Mouse (Mus musculus) induced T-regulatory cell, adult 2 months (primary cell): ENCODE data around the gene Alkbh6.
A peak's percentile ranks its signal among the peaks of the same experiment; 100 is the strongest.

Experiments used
- DNase-seq: peaks from one replicate; pipeline ENCODE4 v3.0.0-alpha.2; 2012; ENCODE audit warnings: low read depth

The Alkbh6 gene

DNA sequence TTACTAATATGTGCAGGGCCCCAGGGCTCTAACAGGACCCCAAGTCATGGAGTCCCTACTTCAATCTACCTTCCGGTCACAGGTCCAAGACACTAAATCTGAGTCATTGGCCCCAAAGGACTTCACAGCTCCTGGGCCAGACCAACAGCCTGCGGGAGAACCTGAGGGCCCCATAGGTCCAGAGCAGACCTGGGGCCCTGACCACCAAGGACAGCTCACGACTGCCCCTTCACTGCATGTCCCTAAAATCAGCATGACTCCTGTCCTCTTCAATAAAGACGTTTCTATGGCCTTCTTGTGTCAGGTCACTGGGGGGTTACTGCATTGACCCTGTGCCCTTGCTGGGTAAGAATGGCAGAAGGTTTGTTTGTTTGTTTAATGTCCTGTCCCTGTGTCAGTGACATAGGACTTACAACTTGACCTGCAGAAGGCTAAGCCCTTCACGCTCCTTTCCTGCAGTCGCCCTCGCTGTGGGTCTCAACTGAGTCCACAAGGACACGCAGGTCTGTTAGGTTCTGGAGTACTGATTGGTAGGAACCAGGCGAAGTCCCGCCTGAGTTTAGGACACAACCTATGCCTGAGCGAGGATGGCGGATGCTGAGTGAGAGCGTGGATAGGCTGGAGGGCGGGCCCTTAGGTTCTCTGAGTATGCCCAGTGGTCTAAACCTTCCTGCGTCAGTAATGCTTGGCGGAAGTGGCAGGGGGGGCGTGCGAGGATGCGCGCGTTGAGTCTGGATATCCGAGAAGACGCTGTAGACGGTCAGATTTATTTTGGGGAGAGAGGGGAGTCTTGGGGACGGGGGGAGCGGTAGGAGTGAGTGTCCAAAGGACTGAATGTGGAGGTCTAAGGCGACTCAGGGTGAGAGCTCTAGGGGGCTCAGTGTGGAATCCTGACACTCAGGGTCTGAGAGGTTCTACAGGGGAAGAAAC, at the start of gene Alkbh6:
Alkbh6 (plus strand) TSS at position 642 of the 930 bp plus-strand sequence.
- DNase-seq, result peak; percentile 98

GRCm38 (mm10) chr7:30265041-30265440, 43.5 kb upstream of the Alkbh6 start:
- DNase-seq, result no peak

GRCm38 (mm10) chr7:30265531-30265930, 43.0 kb upstream of the Alkbh6 start:
- no peak for DNase-seq

GRCm38 (mm10) chr7:30265935-30266334, 42.6 kb upstream of the Alkbh6 start:
- DNase-seq, result no peak

DNA sequence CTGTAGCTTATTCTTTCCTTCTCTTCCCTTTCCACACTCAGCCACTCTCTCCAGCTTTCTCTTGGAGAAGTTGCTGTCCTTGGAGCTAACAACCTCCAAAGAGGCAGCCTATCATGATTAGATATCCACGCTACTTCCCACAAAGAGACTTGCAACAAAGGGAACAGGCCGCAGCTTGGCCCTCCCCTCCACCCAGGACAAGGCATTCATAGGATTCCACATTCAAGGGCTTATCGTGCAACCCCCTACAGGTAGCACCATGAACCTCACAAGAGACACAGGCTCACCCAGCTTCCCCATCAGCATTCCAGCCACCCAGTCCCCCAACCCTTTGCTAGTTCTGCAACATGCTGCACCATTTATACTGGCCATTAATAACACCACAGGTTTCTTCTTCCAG, 41.7 kb upstream of the Alkbh6 start:
- DNase-seq, result no peak

GRCm38 (mm10) chr7:30269641-30270040, 38.9 kb upstream of the Alkbh6 start:
- DNase-seq, result no peak

DNA sequence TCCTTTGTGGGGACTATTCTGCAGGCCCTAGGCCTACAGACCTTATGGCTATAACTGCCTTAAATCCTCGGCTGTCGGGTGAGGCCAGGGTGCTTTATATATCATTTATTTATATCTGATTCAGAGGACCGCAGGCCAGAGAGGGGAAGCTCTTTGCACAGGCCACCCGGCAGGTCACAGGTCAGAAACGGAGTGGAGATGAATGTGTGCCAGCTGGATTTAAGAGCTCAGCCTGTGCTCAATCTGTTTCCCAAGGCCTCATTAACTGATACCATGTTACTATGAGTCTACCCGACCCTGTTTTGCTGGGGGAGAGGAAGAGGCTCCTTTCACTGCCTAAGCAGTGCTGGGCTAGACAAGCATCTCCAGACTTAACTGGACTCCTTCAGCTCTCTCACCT, 34.1 kb upstream of the Alkbh6 start:
- no peak for DNase-seq

DNA sequence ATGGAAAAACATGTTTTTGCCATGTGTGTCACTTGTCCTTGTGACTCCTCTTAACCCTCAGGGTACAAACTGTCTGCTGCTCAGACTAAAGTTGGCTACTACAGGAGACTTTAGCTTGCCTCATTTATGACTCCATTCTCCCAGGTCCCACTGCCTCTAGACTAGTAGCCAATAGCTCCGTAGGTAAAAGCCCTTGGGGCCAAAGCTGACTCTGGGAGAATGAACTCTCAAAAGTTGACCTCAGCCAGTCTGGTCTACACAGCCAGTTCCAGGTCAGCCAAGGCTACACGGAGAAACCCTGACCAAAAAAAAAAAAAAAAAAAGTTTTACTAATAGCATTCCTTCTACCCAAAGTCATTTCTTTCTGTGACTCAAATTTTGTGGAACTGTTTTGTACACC, 29.6 kb upstream of the Alkbh6 start:
- DNase-seq, result no peak

DNA sequence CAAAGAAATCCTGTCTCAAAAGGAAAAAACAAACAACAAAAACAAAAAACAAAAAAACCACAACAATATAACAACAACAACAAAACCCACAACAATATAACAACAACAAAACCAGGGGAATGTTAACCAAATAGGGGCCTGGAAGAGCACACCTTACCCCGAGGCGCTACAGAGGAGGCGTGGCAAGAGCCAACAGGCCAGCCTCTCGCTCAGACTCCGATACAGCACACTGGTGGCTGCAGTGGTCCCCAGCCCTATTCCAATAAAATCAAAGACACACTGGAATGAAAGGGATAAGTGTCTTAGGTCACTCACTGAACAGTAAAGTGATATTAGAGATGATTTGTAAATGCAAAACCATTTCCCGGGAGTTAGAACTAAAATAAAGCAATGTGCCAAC, 29.0 kb upstream of the Alkbh6 start:
- no peak for DNase-seq

- DNase-seq, result peak; percentile 97
These were observed 28.4 kb upstream of the Alkbh6 start, which contains the start of the genes Thap8 and Wdr62 for GRCm38 (mm10) chr7:30279951-30280669. TSS of gene Thap8 (plus strand) at chr7:30280094. TSS of gene Wdr62 (minus strand) at chr7:30280419.

- DNase-seq, result peak; percentile 95
These were observed 27.8 kb upstream of the Alkbh6 start for GRCm38 (mm10) chr7:30280670-30281138.

GRCm38 (mm10) chr7:30281522-30281921, 27.0 kb upstream of the Alkbh6 start:
- DNase-seq, result no peak

GRCm38 (mm10) chr7:30282740-30283139, 25.8 kb upstream of the Alkbh6 start:
- DNase-seq, result no peak

GRCm38 (mm10) chr7:30286701-30287410, 21.7 kb upstream of the Alkbh6 start:
- no peak for DNase-seq

DNA sequence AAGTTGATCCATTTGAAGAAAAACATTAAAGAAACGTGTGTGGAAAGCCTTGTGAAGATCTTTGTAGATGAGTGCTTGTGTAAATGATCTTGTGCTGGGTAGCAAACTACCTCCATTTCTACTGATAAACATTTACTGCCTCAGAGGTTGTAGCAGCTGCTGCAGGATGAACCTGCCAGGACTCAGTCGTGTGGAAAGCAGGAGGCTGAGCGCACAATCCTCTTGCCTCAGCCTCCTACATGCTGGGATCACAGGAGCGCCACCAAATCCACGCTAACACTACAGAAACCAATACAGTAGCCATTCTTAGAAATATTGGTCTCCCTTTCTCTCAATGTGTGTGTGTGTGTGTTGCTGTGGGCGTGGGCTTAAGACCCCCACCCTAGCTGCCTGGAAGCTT, 20.5 kb upstream of the Alkbh6 start:
- DNase-seq, result no peak

- DNase-seq, result no peak
These were observed 19.3 kb upstream of the Alkbh6 start for GRCm38 (mm10) chr7:30289071-30289713.

GRCm38 (mm10) chr7:30289714-30290399, 18.7 kb upstream of the Alkbh6 start:
- DNase-seq, result no peak

DNA sequence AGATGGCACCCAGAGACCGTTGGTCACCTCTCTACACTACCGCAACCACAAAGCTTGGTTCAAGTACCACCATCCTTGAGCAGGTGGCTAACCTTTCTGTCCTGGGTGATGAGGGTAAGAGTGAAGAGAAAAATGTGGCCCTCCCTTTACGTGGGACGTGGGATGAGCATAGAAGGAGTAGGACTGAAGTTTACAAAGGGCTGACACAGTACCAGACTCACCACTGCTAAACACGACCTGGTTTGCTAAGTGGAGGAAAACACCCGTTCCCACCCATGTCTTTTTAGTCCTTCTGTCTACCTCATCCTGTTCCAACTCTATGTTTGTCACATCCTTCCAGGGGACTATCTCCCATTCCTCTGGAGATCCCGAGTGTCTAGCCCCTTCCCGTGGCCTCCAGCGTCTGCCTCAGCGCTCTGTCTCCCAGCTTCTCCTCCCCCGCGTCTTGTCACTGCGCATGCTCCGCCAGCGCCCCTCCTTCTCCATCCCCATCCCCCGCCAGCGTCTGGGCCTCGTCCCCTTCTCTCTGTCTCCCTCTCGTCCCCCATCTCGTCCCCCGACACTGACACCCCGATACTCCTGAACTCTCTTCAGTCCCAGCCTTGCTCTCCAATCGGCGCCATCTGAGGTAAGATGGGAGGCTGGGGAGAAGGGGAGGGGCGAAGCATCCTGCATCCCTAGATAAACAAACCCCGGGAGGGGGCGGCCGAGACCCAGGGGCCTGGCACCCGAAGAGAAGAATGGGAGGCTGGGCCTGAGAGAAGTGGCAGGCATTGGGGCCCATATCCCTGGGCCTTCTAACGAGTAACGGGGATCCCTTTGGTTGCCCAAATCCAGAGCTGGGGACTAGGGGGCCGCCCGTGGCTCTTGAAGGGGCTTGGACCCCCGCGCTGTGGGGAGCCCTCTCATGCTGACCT, 17.0 kb upstream of the Alkbh6 start, which contains the start of gene Clip3:
Clip3 (plus strand) TSS at position 514 of the 917 bp plus-strand sequence.
- peak; percentile 49 for DNase-seq

- DNase-seq, result no peak
These were observed 14.7 kb upstream of the Alkbh6 start for GRCm38 (mm10) chr7:30293795-30294194.

GRCm38 (mm10) chr7:30294296-30294695, 14.2 kb upstream of the Alkbh6 start:
- no peak for DNase-seq
